17 mouse cellular contexts compared by ENCODE assay signal in the genomic region with DNA sequence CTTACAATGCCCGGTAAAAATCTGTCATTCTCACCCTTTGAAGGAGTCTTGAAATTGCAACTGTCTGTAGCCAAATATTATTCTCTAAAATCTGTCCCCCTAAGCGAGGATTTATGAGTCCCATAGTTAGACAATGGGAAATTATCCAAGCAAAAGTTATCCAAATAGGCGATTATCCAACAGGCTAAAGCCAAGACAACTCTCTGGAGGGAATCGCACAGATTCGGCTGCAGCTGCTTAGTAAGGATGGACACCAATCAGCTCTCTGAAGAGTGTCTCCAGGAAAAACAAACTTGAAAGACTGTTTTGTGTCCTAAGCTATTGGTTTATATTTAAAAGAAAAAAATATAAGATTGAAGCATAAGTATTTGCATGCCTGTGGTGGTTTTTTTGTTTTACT.
A peak's percentile ranks its signal among the peaks of the same experiment; 100 is the strongest.
DNase-seq lines count a peak whose midpoint lies in the region; ATAC-seq and TF ChIP-seq lines count a peak whose summit lies in the region.
"Had no signal": no experiment of that assay in that cellular context is flagged by ENCODE, and none has a peak within 500 bp of the region (broad histone marks: within the 10 kb centered on the region; RNA-seq: fewer than 3 reads in every experiment).

No protein-coding gene starts in this region.

- no peaks in the 10 kb centered on the region for H3K36me3 ChIP-seq in embryonic facial prominence, embryonic 14.5 days (ENCODE audit: control insufficient read depth, insufficient read depth, low read length)
- H3K36me3 ChIP-seq in embryonic facial prominence, embryonic 10.5 days (replicated peaks), result no peaks in the 10 kb centered on the region
- H3K36me3 ChIP-seq in heart, embryonic 12.5 days, result no peaks in the 10 kb centered on the region
- H3K36me3 ChIP-seq in lung, embryonic 16.5 days (ENCODE audit: control insufficient read depth, insufficient read depth, low read length), result no peaks in the 10 kb centered on the region
- H3K36me3 ChIP-seq: embryonic facial prominence, embryonic 15.5 days; forebrain, embryonic 12.5 days; limb, embryonic 13.5 days; liver, embryonic 15.5 days; stomach, embryonic 15.5 days had no signal

- no peaks in the 10 kb centered on the region for H3K4me1 ChIP-seq in embryonic facial prominence, embryonic 14.5 days (ENCODE audit: control insufficient read depth, insufficient read depth, low read length)
- H3K4me1 ChIP-seq in embryonic facial prominence, embryonic 10.5 days, result no peaks in the 10 kb centered on the region
- H3K4me1 ChIP-seq in heart, embryonic 12.5 days (replicated peaks), result peaks cover 8% of the 10 kb centered on the region; the same call in 1 of the 2 replicates
- no peaks in the 10 kb centered on the region for H3K4me1 ChIP-seq in lung, embryonic 16.5 days (replicated peaks; ENCODE audit: control insufficient read depth, insufficient read depth, low read length)
- H3K4me1 ChIP-seq in lung, adult 2 months (ENCODE audit: control insufficient read depth, insufficient read depth, low read length), result no peaks in the 10 kb centered on the region
- H3K4me1 ChIP-seq: embryonic facial prominence, embryonic 15.5 days; forebrain, embryonic 12.5 days; liver, embryonic 15.5 days; stomach, embryonic 15.5 days had no signal

- DNase-seq in embryonic facial prominence, embryonic 14.5 days (ENCODE audit: low spot score), result peak; percentile 70
- DNase-seq in embryonic facial prominence, embryonic 10.5 days (ENCODE audit: low spot score), result no peak
- DNase-seq in heart, adult 9 months (ENCODE audit: low spot score in 2 of 2), result peak; percentile 49 to 64
- no peak for DNase-seq in lung, adult 2 months
- peak; percentile 67 to 72 for DNase-seq in heart, postnatal 10 days
- DNase-seq in urinary bladder, postnatal 10 days (ENCODE audit: low spot score), result no peak
- DNase-seq: adrenal gland, postnatal 36 days; cerebellum, adult 8-10 months had no signal

- H3K9me3 ChIP-seq in embryonic facial prominence, embryonic 14.5 days (ENCODE audit: control insufficient read depth, low read length), result no peaks in the 10 kb centered on the region
- H3K9me3 ChIP-seq in embryonic facial prominence, embryonic 10.5 days, result no peaks in the 10 kb centered on the region
- H3K9me3 ChIP-seq in heart, embryonic 12.5 days (replicated peaks), result no peaks in the 10 kb centered on the region
- H3K9me3 ChIP-seq in lung, embryonic 16.5 days (ENCODE audit: control insufficient read depth, low read length), result no peaks in the 10 kb centered on the region
- H3K9me3 ChIP-seq: embryonic facial prominence, embryonic 15.5 days; forebrain, embryonic 12.5 days; limb, embryonic 13.5 days; liver, embryonic 15.5 days; stomach, embryonic 15.5 days had no signal

- no peaks in the 10 kb centered on the region for H3K27me3 ChIP-seq in embryonic facial prominence, embryonic 14.5 days (replicated peaks; ENCODE audit: control insufficient read depth, insufficient read depth, low read length)
- H3K27me3 ChIP-seq in embryonic facial prominence, embryonic 10.5 days (replicated peaks; ENCODE audit: low read depth, poor library complexity, severe bottlenecking), result no peaks in the 10 kb centered on the region
- no peaks in the 10 kb centered on the region for H3K27me3 ChIP-seq in heart, embryonic 12.5 days (replicated peaks)
- H3K27me3 ChIP-seq in lung, embryonic 16.5 days (ENCODE audit: control insufficient read depth, insufficient read depth, low read depth, low read length), result no peaks in the 10 kb centered on the region
- H3K27me3 ChIP-seq: embryonic facial prominence, embryonic 15.5 days; forebrain, embryonic 12.5 days; limb, embryonic 13.5 days; liver, embryonic 15.5 days; stomach, embryonic 15.5 days had no signal

- TF ChIP-seq CTCF in lung, adult 2 months (IDR thresholded peaks at IDR 0.05; ENCODE audit: insufficient read depth, low read length), result no peak

- intact Hi-C loops in heart, postnatal 10 days (cut with DNase I), result no loop called here

- ATAC-seq in embryonic facial prominence, embryonic 14.5 days (ENCODE audit: low read depth), result no peak
- ATAC-seq in heart, embryonic 12.5 days (ENCODE audit: insufficient number of reproducible peaks, low FRiP score), result no peak
- ATAC-seq in lung, embryonic 16.5 days (ENCODE audit: low read depth), result peak; percentile 54; the same call in 1 of the 2 replicates
- ATAC-seq: midbrain, embryonic 16.5 days had no signal

- 58% methylated on average over 5 of the region's 5 CpGs for WGBS in embryonic facial prominence, embryonic 14.5 days
- 79% methylated on average over 5 of the region's 5 CpGs for WGBS in embryonic facial prominence, embryonic 10.5 days
- 62% methylated on average over 5 of the region's 5 CpGs for WGBS in heart, embryonic 12.5 days
- 40% methylated on average over 5 of the region's 5 CpGs for WGBS in lung, embryonic 16.5 days
- 54% methylated on average over 5 of the region's 5 CpGs for whole genome bisulfite sequencing in lung, adult 2 months

- H3K9ac ChIP-seq in embryonic facial prominence, embryonic 14.5 days (ENCODE audit: low read depth, low read length), result no peak overlapping the region
- H3K9ac ChIP-seq in heart, embryonic 12.5 days, result no peak overlapping the region
- H3K9ac ChIP-seq in lung, embryonic 16.5 days (ENCODE audit: low read length), result no peak overlapping the region
- H3K9ac ChIP-seq: embryonic facial prominence, embryonic 15.5 days; forebrain, embryonic 12.5 days; limb, embryonic 13.5 days; liver, embryonic 15.5 days; stomach, embryonic 15.5 days had no signal

- H3K4me3 ChIP-seq in embryonic facial prominence, embryonic 14.5 days (ENCODE audit: low read depth, low read length), result no peak overlapping the region
- H3K4me3 ChIP-seq in embryonic facial prominence, embryonic 10.5 days, result no peak overlapping the region
- no peak overlapping the region for H3K4me3 ChIP-seq in heart, embryonic 12.5 days
- no peak overlapping the region for H3K4me3 ChIP-seq in lung, embryonic 16.5 days (ENCODE audit: low read length)
- no peak overlapping the region for H3K4me3 ChIP-seq in lung, adult 2 months (replicated peaks; ENCODE audit: extremely low read depth, low read depth, low read length)
- H3K4me3 ChIP-seq: embryonic facial prominence, embryonic 15.5 days; forebrain, embryonic 12.5 days; left cerebral cortex, adult 2 months; limb, embryonic 13.5 days; liver, embryonic 15.5 days; stomach, embryonic 15.5 days had no signal

- no peak for TF ChIP-seq POLR2A in lung, adult 2 months (IDR thresholded peaks at IDR 0.05; ENCODE audit: borderline replicate concordance, extremely low read depth, low read depth, low read length)

- no peak overlapping the region for H3K27ac ChIP-seq in embryonic facial prominence, embryonic 14.5 days (replicated peaks; ENCODE audit: low read depth, low read length)
- no peak overlapping the region for H3K27ac ChIP-seq in embryonic facial prominence, embryonic 10.5 days (replicated peaks)
- no peak overlapping the region for H3K27ac ChIP-seq in heart, embryonic 12.5 days (ENCODE audit: poor library complexity, severe bottlenecking)
- H3K27ac ChIP-seq in lung, embryonic 16.5 days (ENCODE audit: low read length), result no peak overlapping the region
- H3K27ac ChIP-seq: embryonic facial prominence, embryonic 15.5 days; forebrain, embryonic 12.5 days; left cerebral cortex, adult 2 months; limb, embryonic 13.5 days; liver, embryonic 15.5 days; stomach, embryonic 15.5 days had no signal

- no peak overlapping the region for H3K4me2 ChIP-seq in embryonic facial prominence, embryonic 14.5 days (ENCODE audit: low read depth, low read length)
- H3K4me2 ChIP-seq in heart, embryonic 12.5 days, result no peak overlapping the region
- H3K4me2 ChIP-seq in lung, embryonic 16.5 days (ENCODE audit: low read depth, low read length), result no peak overlapping the region
- H3K4me2 ChIP-seq: embryonic facial prominence, embryonic 15.5 days; forebrain, embryonic 12.5 days; limb, embryonic 13.5 days; liver, embryonic 15.5 days; stomach, embryonic 15.5 days had no signal

Comparison
In these comparisons a context has a peak if more than half of its experiments do, and no peak if none do; other contexts are left out.
1. DNase-seq: peak in embryonic facial prominence, embryonic 14.5 days (single experiment), heart, adult 9 months (2 of 2) and heart, postnatal 10 days (2 of 2); none in embryonic facial prominence, embryonic 10.5 days (single experiment), lung, adult 2 months (single experiment) and urinary bladder, postnatal 10 days (single experiment).